Mouse (Mus musculus): Measurements from ENCODE around the gene Fam187a.

GRCm38 (mm10) chr11:102880585-102881313 is 4.2 kb upstream of the Fam187a start, which contains the start of the genes Eftud2 and Ccdc103:
- TF ChIP-seq CTCF (IDR thresholded peaks at IDR 0.05; ENCODE audit: low read depth, low read length) (no peak), EP300 (IDR thresholded peaks at IDR 0.05; ENCODE audit: insufficient read depth, low read depth, low read length) (no peak)

Measured in ES-Bruce4 (cell line).